In genomic region chrX:56701261-56701660, GRCm38 (mm10) we compare ENCODE assay signal across 23 mouse cellular contexts.
"Had no signal": no experiment of that assay in that cellular context is flagged by ENCODE, and none has a peak within 500 bp of the region (broad histone marks: within the 10 kb centered on the region; RNA-seq: fewer than 3 reads in every experiment).

No protein-coding gene starts in this region.

- H3K9ac ChIP-seq: forebrain, postnatal 0 days; heart, embryonic 13.5 days; heart, embryonic 15.5 days; hindbrain, embryonic 13.5 days; hindbrain, embryonic 15.5 days; kidney, embryonic 15.5 days; limb, embryonic 13.5 days; limb, embryonic 15.5 days; liver, embryonic 12.5 days; liver, embryonic 14.5 days had no signal

- DNase-seq: forebrain, postnatal 0 days; gastrocnemius, postnatal 14 days; gastrocnemius, postnatal 36 days; heart, adult 11 months; heart, adult 2 months; heart, postnatal 14 days; heart, postnatal 36 days; kidney, adult 18-20 months; layer of hippocampus, adult 9-11 months; layer of hippocampus, postnatal 36 days; left cerebral cortex, postnatal 4 days had no signal

- H3K4me1 ChIP-seq: heart, embryonic 13.5 days; heart, embryonic 15.5 days; hindbrain, embryonic 13.5 days; hindbrain, embryonic 15.5 days; kidney, embryonic 15.5 days; limb, embryonic 13.5 days; limb, embryonic 15.5 days; liver, embryonic 12.5 days had no signal

- H3K36me3 ChIP-seq: heart, embryonic 13.5 days; heart, embryonic 15.5 days; hindbrain, embryonic 13.5 days; hindbrain, embryonic 15.5 days; kidney, embryonic 15.5 days; limb, embryonic 13.5 days; limb, embryonic 15.5 days; liver, embryonic 12.5 days had no signal

- ATAC-seq: forebrain, postnatal 0 days; hindbrain, postnatal 0 days; intestine, embryonic 16.5 days; liver, embryonic 12.5 days had no signal

- H3K27ac ChIP-seq: heart, adult 2 months; heart, embryonic 13.5 days; heart, embryonic 15.5 days; hindbrain, embryonic 13.5 days; hindbrain, embryonic 15.5 days; hindbrain, postnatal 0 days; kidney, embryonic 15.5 days; limb, embryonic 13.5 days; limb, embryonic 15.5 days; liver, embryonic 12.5 days; liver, embryonic 14.5 days had no signal

- H3K4me3 ChIP-seq: heart, adult 2 months; heart, embryonic 13.5 days; heart, embryonic 15.5 days; hindbrain, embryonic 13.5 days; hindbrain, embryonic 15.5 days; kidney, embryonic 15.5 days; limb, embryonic 13.5 days; limb, embryonic 15.5 days; liver, embryonic 12.5 days had no signal

- H3K27me3 ChIP-seq: heart, embryonic 13.5 days; heart, embryonic 15.5 days; hindbrain, embryonic 13.5 days; hindbrain, embryonic 15.5 days; limb, embryonic 13.5 days; limb, embryonic 15.5 days; liver, embryonic 12.5 days had no signal

- H3K4me2 ChIP-seq: heart, embryonic 11.5 days; heart, embryonic 13.5 days; heart, embryonic 15.5 days; hindbrain, embryonic 13.5 days; hindbrain, embryonic 15.5 days; kidney, embryonic 15.5 days; limb, embryonic 13.5 days; limb, embryonic 15.5 days; liver, embryonic 12.5 days had no signal

- H3K9me3 ChIP-seq: heart, embryonic 13.5 days; heart, embryonic 15.5 days; hindbrain, embryonic 13.5 days; hindbrain, embryonic 15.5 days; kidney, embryonic 15.5 days; limb, embryonic 13.5 days; limb, embryonic 15.5 days; liver, embryonic 12.5 days had no signal
